Mouse (Mus musculus) liver, adult 2 months (tissue): ENCODE data around the gene Ptprn2.

Experiments used
- CTCF ChIP-seq: fragments of 200-500 bp; IDR thresholded peaks from 2 replicates; pipeline ENCODE4 v1.5.1; 2011; ENCODE audit warnings: low read depth, low read length, control low read depth
- POLR2A ChIP-seq: fragments of 200-500 bp; IDR thresholded peaks from 2 replicates; pipeline ENCODE4 v1.6.1; 2011; ENCODE audit warnings: low read length, control low read depth; ENCODE audit not compliant: insufficient read depth; ENCODE audit errors: extremely low read depth

GRCm38 (mm10) chr12:117323017-117323416, 837.5 kb downstream of the Ptprn2 start:
- TF ChIP-seq POLR2A, result no peak
- no peak for TF ChIP-seq CTCF
